Mouse (Mus musculus) cortical plate, adult 2 months (tissue): ENCODE results near the gene Pdhx.

Experiments used
- CTCF ChIP-seq: fragments of 200-500 bp; IDR thresholded peaks from 2 replicates; pipeline ENCODE4 v1.5.1; 2011; ENCODE audit warnings: mild to moderate bottlenecking, control low read depth, low read length; ENCODE audit not compliant: insufficient read depth; ENCODE audit errors: extremely low read depth
- POLR2A ChIP-seq: fragments of 200-500 bp; IDR thresholded peaks from 2 replicates; pipeline ENCODE4 v1.6.1; 2011; ENCODE audit warnings: mild to moderate bottlenecking, low read length, control low read depth; ENCODE audit not compliant: insufficient read depth; ENCODE audit errors: extremely low read depth

GRCm38 (mm10) chr2:102997874-102998273, 75.4 kb downstream of the Pdhx start:
- no peak for TF ChIP-seq CTCF
- no peak for TF ChIP-seq POLR2A
